Mouse (Mus musculus) spleen, embryonic (tissue): Measurements from ENCODE around the gene Cdc45.

Source experiments
- CTCF ChIA-PET: fragments of 350-600 bp; sonication (Branson Sonifier 250); formaldehyde crosslinking; loops from one replicate; lab custom pipeline; 2022; lab: Charles Lee

Gene Cdc45

GRCm38 (mm10) chr16:18733100-18733956, 78.5 kb downstream of the Cdc45 start:
- CTCF ChIA-PET = no interaction called here

DNA sequence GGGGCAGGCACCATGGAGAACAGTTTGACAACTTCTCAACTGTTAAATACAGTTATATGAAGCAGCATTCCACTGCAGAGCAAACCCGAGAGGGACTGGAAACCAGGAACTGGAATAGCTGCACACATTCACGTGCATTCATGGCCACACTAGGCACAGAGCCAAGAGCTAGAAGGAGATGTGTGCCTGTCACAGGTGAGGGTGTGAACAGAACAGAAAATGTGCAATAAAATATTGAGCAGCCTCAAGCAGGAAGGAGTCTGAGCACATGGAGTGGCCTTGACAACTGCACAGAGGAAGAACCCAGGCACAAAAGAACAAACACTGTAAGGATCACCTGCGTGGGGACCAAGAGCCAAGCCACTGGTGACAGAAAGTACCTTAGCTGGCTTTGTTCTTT, 81.1 kb downstream of the Cdc45 start:
- CTCF ChIA-PET = no interaction called here
